In the genomic region with DNA sequence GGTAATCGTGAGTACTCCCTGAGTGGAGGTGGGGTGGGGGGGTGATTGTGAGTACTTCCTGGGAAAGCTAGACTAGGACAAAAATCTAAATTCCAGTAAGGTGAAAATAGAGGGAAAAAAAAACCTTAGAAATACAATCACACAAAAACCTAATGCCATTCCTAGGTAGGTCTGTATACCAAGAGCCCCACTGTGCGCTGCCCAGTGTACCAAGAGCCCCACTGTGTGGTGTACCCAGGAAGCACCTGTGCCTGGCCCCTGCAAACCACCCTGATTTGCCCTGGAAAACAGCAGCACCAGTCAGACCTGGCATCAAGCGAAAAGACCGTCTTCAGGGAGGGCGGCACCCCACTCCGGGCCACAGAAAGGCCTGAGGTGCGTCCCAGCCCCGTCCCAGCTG, we compare ENCODE assay signal across 15 mouse cellular contexts.
"Had no signal": no experiment of that assay in that cellular context is flagged by ENCODE, and none has a peak within 500 bp of the region (broad histone marks: within the 10 kb centered on the region; RNA-seq: fewer than 3 reads in every experiment).

No protein-coding gene starts in this region.

- H3K4me3 ChIP-seq: neural tube, embryonic 15.5 days; stomach, embryonic 15.5 days had no signal

- H3K27me3 ChIP-seq: neural tube, embryonic 15.5 days; stomach, embryonic 15.5 days had no signal

- H3K9ac ChIP-seq: neural tube, embryonic 15.5 days; stomach, embryonic 15.5 days had no signal

- H3K4me2 ChIP-seq: neural tube, embryonic 15.5 days; stomach, embryonic 15.5 days had no signal

- H3K27ac ChIP-seq: neural tube, embryonic 15.5 days; stomach, embryonic 15.5 days; stomach, postnatal 0 days had no signal

- DNase-seq: retina, postnatal 1 day; right cerebral cortex, adult 18-20 months; right cerebral cortex, postnatal 14 days; right cerebral cortex, postnatal 25 days; right cerebral cortex, postnatal 4 days; spleen, adult 18-20 months; thymus, adult 18-20 months; thymus, adult 2 months; thymus, postnatal 14 days; thymus, postnatal 25 days; thymus, postnatal 36 days; thymus, postnatal 4 days had no signal

- H3K36me3 ChIP-seq: neural tube, embryonic 15.5 days; stomach, embryonic 15.5 days had no signal

- H3K9me3 ChIP-seq: neural tube, embryonic 15.5 days; stomach, embryonic 15.5 days had no signal
